Mouse (Mus musculus) retina, embryonic 14.5 days (tissue): ENCODE data around the gene Rgs9.
"Not testable (repeated sequence)": the region's sequence is repeated elsewhere in the genome, so short reads cannot be mapped to it uniquely, and the experiment has no call there.

ENCODE experiments used
- DNase-seq: peaks from one replicate; pipeline ENCODE4 v3.0.0-alpha.2; 2015; ENCODE audit warnings: low spot score

Gene Rgs9

DNA sequence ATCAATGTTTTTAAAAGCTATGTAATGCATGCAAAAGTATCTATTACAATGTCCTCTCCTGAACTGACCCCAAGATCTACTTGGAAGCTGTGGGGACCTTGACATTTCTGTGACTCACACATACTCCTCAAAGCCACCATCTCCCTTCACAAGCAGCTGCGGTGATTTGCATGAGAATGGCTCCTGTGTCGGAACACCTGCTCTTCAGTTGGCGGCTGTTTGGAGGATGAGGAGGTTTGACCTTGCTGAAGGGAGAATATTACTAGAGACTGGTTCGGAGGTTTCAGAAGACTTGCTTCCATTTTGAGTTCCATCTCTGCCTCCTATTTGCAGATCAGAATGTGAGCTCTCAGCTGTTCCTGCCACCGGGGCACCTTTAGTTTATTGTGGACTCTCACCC is 7.8 kb upstream of the Rgs9 start:
- no peak for DNase-seq

DNA sequence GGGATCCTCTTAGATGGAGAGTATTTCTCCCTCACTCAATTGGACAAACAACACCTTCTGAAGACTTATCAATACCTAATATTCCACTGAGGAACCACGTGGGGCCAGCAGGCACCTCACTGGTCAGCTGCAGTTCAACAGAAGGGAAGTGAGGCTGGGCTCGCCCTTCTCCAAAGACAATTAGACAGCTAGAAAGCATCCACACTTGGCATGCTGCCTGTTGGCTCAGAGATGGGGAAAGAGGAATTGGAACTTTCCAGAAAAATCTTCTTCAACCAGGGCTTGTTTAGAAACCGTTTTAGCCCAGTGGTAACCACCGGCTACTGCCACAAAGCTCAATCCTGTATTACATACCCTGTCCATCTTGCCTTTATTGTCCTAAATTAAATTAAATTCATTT is 4.4 kb upstream of the Rgs9 start:
- no peak for DNase-seq

DNA sequence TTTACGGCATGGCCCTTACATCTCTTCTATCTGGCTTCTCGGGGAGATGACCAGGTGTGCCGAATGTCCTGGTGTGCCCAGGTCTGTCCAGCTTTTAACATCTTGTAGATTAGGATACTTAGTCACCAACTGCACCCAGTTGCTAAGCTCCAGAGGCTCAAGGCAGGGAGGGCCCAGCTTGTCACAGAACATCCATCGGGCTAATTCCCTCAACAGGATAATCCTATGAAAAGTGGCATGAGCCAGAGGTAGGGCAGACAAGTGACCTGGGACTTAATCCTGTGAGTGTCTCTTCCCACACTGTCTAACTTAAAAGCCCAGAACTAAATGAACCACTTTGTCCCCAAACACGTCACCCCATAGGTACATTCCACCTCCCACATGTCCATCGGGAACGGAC is 898 bp downstream of the Rgs9 start:
- peak; percentile 37 for DNase-seq

- no peak for DNase-seq
These were observed 5.9 kb downstream of the Rgs9 start for GRCm38 (mm10) chr11:109292056-109292455.

DNA sequence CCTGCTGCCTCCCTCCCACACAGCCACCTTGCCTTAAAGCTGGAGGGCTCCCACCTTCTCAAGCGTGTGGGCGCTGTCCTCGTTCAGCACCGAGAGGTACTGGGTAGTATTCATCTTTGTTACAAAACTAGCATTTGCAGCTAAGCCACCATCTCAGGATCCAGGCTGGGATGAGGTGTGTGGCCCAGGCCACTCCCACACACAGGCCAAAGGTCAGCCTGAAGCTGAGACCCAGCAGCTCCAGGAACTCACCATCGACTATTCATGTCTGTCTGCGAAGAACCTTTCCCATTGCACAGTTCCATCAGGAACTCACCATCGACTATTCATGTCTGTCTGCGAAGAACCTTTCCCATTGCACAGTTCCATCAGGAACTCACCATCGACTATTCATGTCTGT is 8.6 kb downstream of the Rgs9 start:
- not testable (repeated sequence) for DNase-seq

- DNase-seq, result no peak
These were observed 13.1 kb downstream of the Rgs9 start for GRCm38 (mm10) chr11:109284811-109285210.

DNA sequence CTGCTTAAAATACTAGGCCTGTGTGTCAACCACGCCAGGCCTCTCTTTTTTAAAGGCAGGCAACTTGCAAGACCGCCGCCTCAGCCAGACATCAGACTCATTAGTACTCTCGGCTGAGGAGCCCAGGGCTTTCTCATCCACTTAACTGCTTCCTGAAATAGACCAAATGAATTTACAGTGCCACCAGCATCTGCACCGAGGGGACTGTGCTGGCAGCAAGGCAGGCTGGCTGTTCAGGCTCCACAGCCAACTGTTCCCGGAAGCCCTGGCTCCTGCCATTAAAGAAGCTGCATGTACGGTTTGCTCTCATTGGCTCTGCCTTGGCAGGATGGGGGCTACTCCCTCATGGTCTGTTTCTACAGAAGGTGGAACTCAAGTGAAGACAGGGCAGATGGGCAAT is 19.7 kb downstream of the Rgs9 start:
- no peak for DNase-seq

GRCm38 (mm10) chr11:109271399-109271798 is 26.5 kb downstream of the Rgs9 start:
- no peak for DNase-seq

DNA sequence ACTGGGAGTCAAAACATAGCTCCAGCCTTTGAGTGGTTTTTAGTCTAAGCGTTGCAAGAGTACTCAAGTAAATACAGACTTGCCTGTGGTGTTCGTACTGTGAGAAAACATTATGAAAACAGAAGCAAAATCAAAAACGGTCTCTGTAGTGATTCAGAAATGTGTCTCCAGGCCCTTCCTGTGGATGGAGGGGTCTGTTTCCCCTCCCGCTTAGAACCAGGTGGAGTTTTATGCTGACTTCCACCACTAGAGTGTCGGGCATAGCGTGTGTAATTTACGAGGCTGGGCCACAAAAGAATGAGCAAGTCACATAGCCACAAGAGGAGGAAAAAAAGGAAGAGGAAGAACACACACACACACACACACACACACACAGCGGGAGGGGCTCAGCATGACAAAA is 27.6 kb downstream of the Rgs9 start:
- no peak for DNase-seq

DNA sequence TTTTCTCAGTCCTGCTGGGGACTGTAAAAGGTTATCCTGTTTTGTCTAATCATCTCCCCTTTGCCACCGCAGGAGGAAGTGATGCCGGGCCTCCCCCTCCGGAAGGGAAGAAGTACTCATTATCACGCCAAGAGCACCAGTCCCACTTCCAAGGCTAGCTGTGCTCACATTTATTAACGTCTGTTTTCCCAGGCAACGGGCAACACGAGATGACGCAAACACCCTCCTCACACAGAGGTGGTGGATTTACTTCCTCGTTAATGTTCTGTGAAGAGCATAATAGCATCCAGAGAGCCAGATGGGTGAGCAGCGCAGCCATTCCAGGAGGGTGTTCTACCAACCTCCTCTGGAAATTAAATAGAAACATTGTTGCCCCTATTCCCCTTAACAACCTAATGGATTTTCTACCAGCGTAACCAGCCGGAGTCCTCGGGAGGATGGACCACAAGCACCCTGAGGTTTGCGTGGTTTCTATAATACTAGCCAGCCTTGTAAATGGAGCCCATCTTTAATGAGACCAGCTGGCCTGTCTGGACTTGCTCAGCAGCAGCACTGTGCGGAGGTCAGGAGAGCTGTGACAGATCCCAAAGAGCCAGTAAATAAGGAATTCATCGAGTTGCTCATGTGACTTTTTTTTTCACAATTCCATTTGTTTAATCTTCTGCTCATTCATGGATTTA is 28.1 kb downstream of the Rgs9 start:
- DNase-seq, result peak; percentile 7

GRCm38 (mm10) chr11:109269283-109269661 is 28.7 kb downstream of the Rgs9 start:
- DNase-seq, result peak; percentile 6

GRCm38 (mm10) chr11:109266161-109266910 is 31.6 kb downstream of the Rgs9 start:
- DNase-seq, result no peak

DNA sequence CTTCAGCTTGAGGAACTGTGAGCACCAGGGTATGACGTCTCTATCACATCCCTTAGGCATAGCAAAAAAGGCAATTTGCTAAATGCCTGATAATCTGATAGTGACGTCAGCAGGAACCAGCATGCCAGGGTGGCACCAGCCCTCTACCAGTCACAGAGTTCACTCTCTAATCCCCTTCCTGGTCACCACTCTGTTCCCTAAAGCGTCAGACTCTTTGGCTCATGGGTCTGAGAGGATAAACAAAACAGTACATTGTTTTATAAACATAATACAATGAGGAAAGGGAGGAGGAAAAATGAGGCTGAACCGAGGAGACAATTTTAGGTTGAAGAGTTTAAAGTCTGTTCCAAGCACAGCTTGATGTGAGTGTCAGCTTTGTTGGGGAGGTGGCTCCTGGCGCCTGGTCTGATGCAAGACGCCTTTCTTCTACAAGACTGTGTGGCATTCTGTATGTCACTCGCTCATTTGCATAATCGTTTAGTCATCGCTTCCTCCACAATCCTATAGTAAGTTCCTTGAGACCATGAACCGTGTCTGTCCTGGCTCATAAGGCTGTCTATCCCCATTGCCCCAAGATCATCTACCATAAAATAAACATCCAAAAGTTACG is 33.7 kb downstream of the Rgs9 start:
- DNase-seq, result no peak

- DNase-seq, result no peak
These were observed 37.4 kb downstream of the Rgs9 start for GRCm38 (mm10) chr11:109260561-109260960.

GRCm38 (mm10) chr11:109258941-109259910 is 38.7 kb downstream of the Rgs9 start:
- DNase-seq, result no peak

DNA sequence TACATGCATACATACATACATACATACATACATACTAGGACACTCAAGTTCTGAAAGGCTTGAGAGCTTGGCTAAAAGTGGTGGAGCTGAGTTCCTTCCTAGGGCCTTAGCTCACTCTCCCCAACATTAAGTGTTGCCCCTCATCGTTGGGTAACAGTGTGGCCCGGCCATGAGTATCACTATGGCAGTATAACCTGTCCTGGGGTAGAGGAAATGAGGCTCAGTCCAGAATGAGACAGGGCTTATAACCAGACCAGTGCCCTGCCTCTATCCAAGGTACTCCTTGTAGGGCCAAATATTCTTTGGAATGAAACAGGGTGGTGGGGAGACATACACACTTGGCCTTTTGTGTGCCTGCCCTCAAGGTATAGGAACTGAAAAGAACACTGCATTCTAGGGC is 40.1 kb downstream of the Rgs9 start:
- DNase-seq, result no peak

GRCm38 (mm10) chr11:109255022-109255421 is 42.9 kb downstream of the Rgs9 start:
- DNase-seq, result no peak

DNA sequence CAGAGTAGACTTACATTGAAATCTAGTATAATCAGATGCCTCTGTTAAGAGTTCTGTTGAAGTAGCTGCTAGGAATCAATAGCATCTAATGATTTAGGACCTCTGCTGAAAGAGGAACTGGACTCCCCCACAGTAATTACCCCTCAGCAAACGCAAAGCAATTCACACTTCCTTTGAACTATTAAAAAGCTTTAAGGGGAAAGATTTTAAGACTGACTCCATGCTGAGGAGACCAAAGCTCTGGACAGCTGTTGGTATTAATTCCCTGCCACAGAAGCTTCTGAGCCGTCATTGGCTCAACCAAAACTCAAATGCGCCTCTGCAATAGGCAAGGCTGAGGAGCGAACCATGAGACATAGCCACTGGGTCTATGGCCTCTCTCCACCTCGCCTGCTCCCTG is 45.4 kb downstream of the Rgs9 start:
- DNase-seq, result no peak

DNA sequence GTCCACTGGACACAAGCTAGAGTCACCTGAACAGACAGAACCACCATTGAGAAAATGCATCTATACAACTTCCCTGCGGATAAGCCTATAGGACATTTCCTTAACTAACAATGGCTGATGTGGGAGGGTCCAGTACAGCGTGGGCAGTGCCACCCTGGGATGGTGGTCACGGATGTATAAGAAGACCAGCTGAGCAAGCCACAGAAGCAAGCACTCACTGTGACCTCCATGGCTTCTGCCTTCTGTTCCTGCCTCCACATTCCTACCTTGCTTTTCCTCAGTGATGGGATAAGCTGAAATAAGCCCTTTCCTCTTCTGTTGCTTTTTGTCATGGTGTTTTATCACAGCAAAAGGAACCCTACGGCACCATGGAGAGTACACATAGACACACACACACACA is 47.4 kb downstream of the Rgs9 start:
- DNase-seq, result no peak

DNA sequence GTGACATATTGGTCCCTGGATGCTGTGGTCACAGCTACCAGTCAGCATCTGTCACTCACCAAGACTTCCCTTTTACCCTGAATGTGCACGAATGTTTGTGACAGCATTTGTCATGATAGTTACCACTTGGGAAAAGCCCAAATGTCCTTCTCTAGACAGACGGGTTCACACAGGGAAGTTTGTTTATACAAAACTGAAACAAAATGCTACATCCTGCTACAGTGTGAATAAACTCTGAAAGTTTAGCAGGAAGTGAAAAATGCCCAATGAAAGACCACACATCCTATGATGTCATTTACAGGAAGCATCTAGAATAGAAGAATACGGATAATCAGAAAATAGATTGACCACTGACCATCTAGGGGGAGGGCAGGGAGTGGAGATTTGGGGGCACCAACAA is 51.0 kb downstream of the Rgs9 start:
- no peak for DNase-seq

DNA sequence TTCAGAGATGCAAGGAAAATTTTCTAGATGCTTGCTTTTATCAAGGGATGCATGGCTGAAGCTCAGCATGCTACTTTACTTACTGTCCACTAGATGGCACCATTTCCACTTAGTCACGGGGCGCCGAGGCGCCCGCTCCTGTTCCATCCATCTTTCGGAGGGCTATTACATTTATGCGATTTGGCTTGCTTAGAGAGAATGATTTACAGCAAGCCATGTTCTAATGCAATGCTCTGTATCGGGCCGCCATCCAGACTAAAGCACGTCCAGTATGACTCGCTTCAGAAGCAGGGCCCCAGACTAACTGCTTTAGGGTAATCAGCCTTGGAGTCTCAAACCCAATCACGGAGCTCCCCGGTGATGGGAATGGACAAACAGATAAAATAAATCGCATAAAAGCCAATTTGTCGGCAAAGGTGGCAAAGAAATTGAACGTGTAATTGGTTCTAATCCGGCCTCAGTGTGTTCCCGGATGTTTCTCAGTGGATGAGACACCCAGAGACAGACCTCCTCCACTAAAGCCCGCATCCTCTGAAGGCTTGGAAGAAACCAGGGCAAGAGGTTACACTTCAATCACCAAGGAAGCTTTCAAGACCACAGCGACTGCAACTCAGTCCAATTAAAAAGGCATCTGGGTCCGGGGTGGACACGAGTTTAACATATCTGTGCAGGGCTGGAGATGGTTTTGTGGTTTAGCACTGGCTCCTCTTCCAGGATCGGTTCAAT is 53.1 kb downstream of the Rgs9 start:
- peak; percentile 86 for DNase-seq

DNA sequence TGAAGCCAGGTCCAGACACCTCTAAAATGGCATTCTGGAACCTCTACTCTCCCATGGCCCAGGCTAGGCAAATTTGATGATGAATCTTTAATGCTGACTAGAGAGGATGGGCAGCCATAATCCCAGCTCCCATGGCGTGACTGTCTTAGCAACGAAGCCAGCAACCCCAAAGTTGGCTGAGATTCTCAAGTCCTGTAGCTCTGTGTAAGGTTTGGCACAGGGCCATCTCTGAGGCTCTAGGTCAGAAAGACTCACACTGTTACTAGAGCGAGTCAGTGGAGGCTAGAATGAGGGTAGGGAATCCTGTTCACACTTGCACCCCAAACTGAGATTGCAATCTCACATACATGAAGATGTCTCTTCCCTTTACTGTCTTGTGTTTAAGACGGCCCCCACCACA is 57.8 kb downstream of the Rgs9 start:
- no peak for DNase-seq
